Mouse (Mus musculus) cerebellum, adult 11-12 months (tissue): ENCODE measurements at regions not wholly inside any gene's neighbourhood (a gene's known extent, or its start where the extent isn't known, plus 50 kb on each side); places are given as distances from the start of the nearest gene placed in this dataset.

ENCODE experiments used
- DNase-seq: peaks from one replicate; pipeline ENCODE4 v3.0.0; 2022

DNA sequence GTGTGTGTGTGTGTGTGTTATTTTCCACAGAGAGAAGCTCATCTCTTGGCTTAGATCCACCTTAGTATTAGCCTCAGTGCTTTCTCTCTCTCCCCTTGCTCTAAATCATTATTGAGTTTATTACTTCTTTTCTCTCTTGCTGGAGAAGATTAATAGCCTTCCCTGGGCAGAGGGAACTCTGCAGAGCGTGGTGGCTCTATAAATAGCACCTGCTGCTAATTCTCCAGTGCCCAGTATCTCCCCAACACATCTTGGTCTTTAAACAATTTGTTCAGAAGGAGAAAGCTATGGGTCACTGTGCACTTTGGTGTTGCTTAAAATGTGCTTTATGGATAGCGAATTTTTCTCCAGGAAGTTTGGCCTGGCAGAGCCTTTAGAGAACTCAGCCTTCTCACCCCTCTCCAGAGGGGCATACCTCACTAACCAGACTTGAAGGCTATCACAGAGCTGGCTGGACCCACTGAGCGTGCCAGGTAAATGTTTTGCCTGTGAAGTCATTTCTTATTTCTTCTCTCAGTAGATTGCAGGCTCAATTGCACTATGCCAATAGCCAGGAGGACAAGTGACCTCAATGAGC, 86.8 kb upstream of the Rab11fip2 start:
- DNase-seq: no peak

DNA sequence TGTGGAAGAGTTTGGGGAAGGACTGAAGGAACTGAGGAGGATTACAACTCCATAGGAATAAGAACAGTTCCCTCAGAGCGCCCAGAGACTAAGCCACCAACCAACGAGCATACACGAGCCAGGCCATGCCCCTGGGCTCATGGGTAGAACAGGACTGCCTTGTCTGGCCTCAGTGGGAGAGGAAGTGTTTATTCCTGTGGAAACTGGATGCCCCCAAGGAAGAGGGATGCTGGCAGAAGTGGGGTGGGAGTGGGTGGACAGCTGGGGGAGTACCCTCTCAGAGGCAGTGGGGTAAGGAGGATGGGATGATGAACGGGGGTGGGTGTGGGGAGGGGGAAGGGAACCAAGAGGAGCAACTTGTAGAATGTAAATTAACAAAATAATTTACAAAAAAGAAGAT, 86.3 kb upstream of the Rab11fip2 start:
- no peak for DNase-seq

DNA sequence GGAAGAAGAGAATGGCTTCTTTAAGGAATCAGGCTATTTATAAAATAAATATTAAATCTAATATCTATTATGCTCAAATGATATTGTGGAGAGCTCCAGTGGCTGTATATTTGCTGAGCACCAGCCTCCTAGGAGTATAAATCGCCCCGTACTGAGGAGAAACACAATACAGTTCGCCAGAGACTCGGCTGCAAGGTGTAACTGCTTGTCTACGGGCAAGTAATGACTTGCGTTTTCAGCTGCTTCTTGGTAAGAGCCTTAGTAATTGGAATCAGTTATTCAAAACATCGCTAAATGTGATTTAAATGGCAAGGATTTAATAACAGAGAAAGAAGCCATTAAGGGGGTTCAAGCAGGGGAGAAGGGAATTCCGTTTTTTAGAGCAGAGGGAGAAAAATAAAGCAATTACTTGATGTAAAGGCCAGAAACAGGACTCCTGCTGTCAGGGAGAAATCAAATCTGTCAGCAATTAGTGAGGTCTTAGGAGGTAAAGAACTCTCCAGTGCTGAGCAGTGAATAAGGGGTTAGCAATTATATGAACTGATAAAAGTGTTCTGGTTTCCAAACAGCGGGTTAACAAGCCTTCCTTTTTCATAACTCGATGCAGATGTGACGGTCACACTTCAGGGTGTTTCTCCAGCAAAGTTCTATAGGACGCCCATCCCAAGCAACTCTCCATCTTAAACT, 72.3 kb upstream of the Rab11fip2 start:
- DNase-seq: no peak

DNA sequence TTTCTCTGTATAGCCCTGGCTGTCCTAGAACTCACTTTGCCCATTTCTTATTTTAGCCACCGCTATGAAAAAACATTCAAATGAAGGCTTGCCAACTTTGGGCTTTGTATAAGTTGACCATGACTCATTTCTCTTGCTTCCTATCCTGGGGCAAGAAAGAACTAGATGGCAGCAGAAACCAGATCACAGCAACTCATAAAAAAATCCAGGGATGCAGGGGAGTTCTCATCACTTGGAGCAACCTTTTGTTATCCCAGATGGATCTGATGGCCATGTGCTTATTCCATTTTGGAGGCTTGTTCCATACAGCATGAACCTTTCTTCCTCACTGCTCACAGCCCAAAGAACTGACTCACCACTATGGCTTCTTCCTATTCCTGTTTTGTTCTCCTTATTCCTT, 52.1 kb upstream of the Rab11fip2 start:
- DNase-seq: no peak
